Mouse (Mus musculus): ENCODE results near the gene Il10. TPM values are rescaled to one million over a fixed set of nuclear protein-coding genes. Genes with fewer than 3 reads are reported as not detected.

Il10 gene
- polyA plus RNA-seq, 1 experiment from 2014 or later, result not detected

GRCm38 (mm10) chr1:131061740-131062254 is 42.2 kb downstream of the Il10 start:
- Histone ChIP-seq H3K4me2 (ENCODE audit: low read length) (no peak overlapping the region), H3K4me1 (ENCODE audit: control insufficient read depth, insufficient read depth, low read length) (peaks cover 17% of the 10 kb centered on the region), H3K27me3 (ENCODE audit: control insufficient read depth, insufficient read depth, low read depth, low read length) (no peaks in the 10 kb centered on the region)

GRCm38 (mm10) chr1:131062821-131063220 is 43.2 kb downstream of the Il10 start:
- Histone ChIP-seq H3K4me3 (ENCODE audit: low read depth, low read length) (no peak overlapping the region), H3K4me1 (ENCODE audit: control insufficient read depth, insufficient read depth, low read length) (peaks cover 17% of the 10 kb centered on the region), H3K9me3 (replicated peaks; ENCODE audit: control insufficient read depth, low read length, poor library complexity, severe bottlenecking) (no peaks in the 10 kb centered on the region), H3K27ac (ENCODE audit: low read length) (no peak overlapping the region), H3K4me2 (ENCODE audit: low read length) (no peak overlapping the region), H3K9ac (ENCODE audit: low read depth, low read length) (no peak overlapping the region), H3K27me3 (ENCODE audit: control insufficient read depth, insufficient read depth, low read depth, low read length) (no peaks in the 10 kb centered on the region), H3K36me3 (ENCODE audit: control insufficient read depth, insufficient read depth, low read length) (no peaks in the 10 kb centered on the region; the same call in 1 of the 2 replicates)
- ATAC-seq, result 0 out of 2 replicates have a peak, but pooled peaks have one; percentile 2
- WGBS, result 68% methylated on average over 6 of the region's 6 CpGs

More at GRCm38 (mm10) chr1:131061740-131062254, 42.2 kb downstream of the Il10 start:
- 68% methylated on average over 7 of the region's 7 CpGs for WGBS
- no peaks in the 10 kb centered on the region for H3K9me3 ChIP-seq (replicated peaks; ENCODE audit: control insufficient read depth, low read length, poor library complexity, severe bottlenecking)
- no peak overlapping the region for H3K4me3 ChIP-seq (ENCODE audit: low read depth, low read length)
- H3K36me3 ChIP-seq (ENCODE audit: control insufficient read depth, insufficient read depth, low read length), result peaks cover 3% of the 10 kb centered on the region; the same call in 1 of the 2 replicates
- H3K27ac ChIP-seq (ENCODE audit: low read length), result no peak overlapping the region
- no peak overlapping the region for H3K9ac ChIP-seq (ENCODE audit: low read depth, low read length)
- no peak for ATAC-seq

GRCm38 (mm10) chr1:131064202-131064601 is 44.6 kb downstream of the Il10 start:
- no peaks in the 10 kb centered on the region for H3K36me3 ChIP-seq (ENCODE audit: control insufficient read depth, insufficient read depth, low read length)
- peaks cover 17% of the 10 kb centered on the region for H3K4me1 ChIP-seq (ENCODE audit: control insufficient read depth, insufficient read depth, low read length)
- no peaks in the 10 kb centered on the region for H3K27me3 ChIP-seq (ENCODE audit: control insufficient read depth, insufficient read depth, low read depth, low read length)
- no peaks in the 10 kb centered on the region for H3K9me3 ChIP-seq (replicated peaks; ENCODE audit: control insufficient read depth, low read length, poor library complexity, severe bottlenecking)
- H3K27ac ChIP-seq (ENCODE audit: low read length), result no peak overlapping the region
- no peak overlapping the region for H3K9ac ChIP-seq (ENCODE audit: low read depth, low read length)
- 44% methylated on average over 6 of the region's 6 CpGs for WGBS
- no peak overlapping the region for H3K4me3 ChIP-seq (ENCODE audit: low read depth, low read length)
- H3K4me2 ChIP-seq (ENCODE audit: low read length), result no peak overlapping the region
- peak; percentile 53; the same call in 1 of the 2 replicates for ATAC-seq

- no peak overlapping the region for H3K9ac ChIP-seq (ENCODE audit: low read depth, low read length)
- 84% methylated on average over 10 of the region's 10 CpGs for WGBS
- H3K9me3 ChIP-seq (replicated peaks; ENCODE audit: control insufficient read depth, low read length, poor library complexity, severe bottlenecking), result no peaks in the 10 kb centered on the region
- no peak overlapping the region for H3K4me3 ChIP-seq (ENCODE audit: low read depth, low read length)
- no peak overlapping the region for H3K27ac ChIP-seq (ENCODE audit: low read length)
- no peaks in the 10 kb centered on the region for H3K36me3 ChIP-seq (ENCODE audit: control insufficient read depth, insufficient read depth, low read length)
- ATAC-seq, result no peak
- no peaks in the 10 kb centered on the region for H3K27me3 ChIP-seq (ENCODE audit: control insufficient read depth, insufficient read depth, low read depth, low read length)
- no peak overlapping the region for H3K4me2 ChIP-seq (ENCODE audit: low read length)
- H3K4me1 ChIP-seq (ENCODE audit: control insufficient read depth, insufficient read depth, low read length), result peaks cover 8% of the 10 kb centered on the region
Measured at GRCm38 (mm10) chr1:131068011-131068727, 48.5 kb downstream of the Il10 start.

- ATAC-seq, result no peak
- H3K4me1 ChIP-seq (ENCODE audit: control insufficient read depth, insufficient read depth, low read length), result peaks cover 10% of the 10 kb centered on the region
- no peak overlapping the region for H3K9ac ChIP-seq (ENCODE audit: low read depth, low read length)
- no peaks in the 10 kb centered on the region for H3K9me3 ChIP-seq (replicated peaks; ENCODE audit: control insufficient read depth, low read length, poor library complexity, severe bottlenecking)
- H3K4me3 ChIP-seq (ENCODE audit: low read depth, low read length), result no peak overlapping the region
- H3K27ac ChIP-seq (ENCODE audit: low read length), result no peak overlapping the region
- no peaks in the 10 kb centered on the region for H3K27me3 ChIP-seq (ENCODE audit: control insufficient read depth, insufficient read depth, low read depth, low read length)
- 89% methylated on average over 7 of the region's 7 CpGs for WGBS
- H3K36me3 ChIP-seq (ENCODE audit: control insufficient read depth, insufficient read depth, low read length), result no peaks in the 10 kb centered on the region
- no peak overlapping the region for H3K4me2 ChIP-seq (ENCODE audit: low read length)
Measured at GRCm38 (mm10) chr1:131069010-131069409, 49.4 kb downstream of the Il10 start.

- Histone ChIP-seq H3K4me1 (ENCODE audit: control insufficient read depth, insufficient read depth, low read length) (peaks cover 15% of the 10 kb centered on the region), H3K36me3 (ENCODE audit: control insufficient read depth, insufficient read depth, low read length) (no peaks in the 10 kb centered on the region), H3K4me2 (ENCODE audit: low read length) (no peak overlapping the region), H3K9me3 (replicated peaks; ENCODE audit: control insufficient read depth, low read length, poor library complexity, severe bottlenecking) (no peaks in the 10 kb centered on the region), H3K9ac (ENCODE audit: low read depth, low read length) (no peak overlapping the region), H3K4me3 (ENCODE audit: low read depth, low read length) (no peak overlapping the region), H3K27me3 (ENCODE audit: control insufficient read depth, insufficient read depth, low read depth, low read length) (no peaks in the 10 kb centered on the region), H3K27ac (ENCODE audit: low read length) (no peak overlapping the region)
- WGBS, result 88% methylated on average over 7 of the region's 7 CpGs
- ATAC-seq, result no peak
Measured at GRCm38 (mm10) chr1:131072376-131072990, 52.8 kb downstream of the Il10 start.

- peak; percentile 63; the same call in 1 of the 2 replicates for ATAC-seq
Measured at GRCm38 (mm10) chr1:131074524-131074938, 54.9 kb downstream of the Il10 start.

More at GRCm38 (mm10) chr1:131074524-131074938, 54.9 kb downstream of the Il10 start:
- no peak overlapping the region for H3K4me2 ChIP-seq (ENCODE audit: low read length)
- peaks cover 26% of the 10 kb centered on the region for H3K4me1 ChIP-seq (ENCODE audit: control insufficient read depth, insufficient read depth, low read length)
- WGBS, result 63% methylated on average over 8 of the region's 8 CpGs
- no peak overlapping the region for H3K4me3 ChIP-seq (ENCODE audit: low read depth, low read length)
- no peaks in the 10 kb centered on the region for H3K27me3 ChIP-seq (ENCODE audit: control insufficient read depth, insufficient read depth, low read depth, low read length)
- peak overlapping the region; percentile 63; the same call in 1 of the 2 replicates for H3K27ac ChIP-seq (ENCODE audit: low read length)
- H3K9me3 ChIP-seq (replicated peaks; ENCODE audit: control insufficient read depth, low read length, poor library complexity, severe bottlenecking), result no peaks in the 10 kb centered on the region
- no peaks in the 10 kb centered on the region for H3K36me3 ChIP-seq (ENCODE audit: control insufficient read depth, insufficient read depth, low read length)
- H3K9ac ChIP-seq (ENCODE audit: low read depth, low read length), result no peak overlapping the region

Data from midbrain, embryonic 16.5 days (tissue).